Mouse (Mus musculus) adipocyte (in vitro differentiated cells): ENCODE data around the gene Slc39a5.
A peak's percentile ranks its signal among the peaks of the same experiment; 100 is the strongest.

Source experiments
- DNase-seq: peaks from one replicate; pipeline ENCODE4 v3.0.0-alpha.2; 2016; ENCODE audit warnings: low spot score

The Slc39a5 gene

DNA sequence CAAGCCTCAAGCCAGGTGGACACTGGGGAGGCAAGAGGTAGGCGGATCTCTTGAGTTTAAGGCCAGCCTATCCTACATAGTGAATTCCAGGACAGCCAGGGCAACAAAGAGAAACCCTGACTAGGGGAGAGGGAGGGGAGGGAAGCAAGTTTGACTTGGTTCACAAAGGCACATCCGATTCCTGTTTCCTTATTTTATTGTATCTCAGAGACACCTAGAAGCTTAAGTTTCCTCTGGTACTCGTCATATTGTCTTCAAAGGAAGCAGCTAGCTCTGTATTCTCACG lies 9.5 kb upstream of the Slc39a5 start:
- DNase-seq, result no peak

DNA sequence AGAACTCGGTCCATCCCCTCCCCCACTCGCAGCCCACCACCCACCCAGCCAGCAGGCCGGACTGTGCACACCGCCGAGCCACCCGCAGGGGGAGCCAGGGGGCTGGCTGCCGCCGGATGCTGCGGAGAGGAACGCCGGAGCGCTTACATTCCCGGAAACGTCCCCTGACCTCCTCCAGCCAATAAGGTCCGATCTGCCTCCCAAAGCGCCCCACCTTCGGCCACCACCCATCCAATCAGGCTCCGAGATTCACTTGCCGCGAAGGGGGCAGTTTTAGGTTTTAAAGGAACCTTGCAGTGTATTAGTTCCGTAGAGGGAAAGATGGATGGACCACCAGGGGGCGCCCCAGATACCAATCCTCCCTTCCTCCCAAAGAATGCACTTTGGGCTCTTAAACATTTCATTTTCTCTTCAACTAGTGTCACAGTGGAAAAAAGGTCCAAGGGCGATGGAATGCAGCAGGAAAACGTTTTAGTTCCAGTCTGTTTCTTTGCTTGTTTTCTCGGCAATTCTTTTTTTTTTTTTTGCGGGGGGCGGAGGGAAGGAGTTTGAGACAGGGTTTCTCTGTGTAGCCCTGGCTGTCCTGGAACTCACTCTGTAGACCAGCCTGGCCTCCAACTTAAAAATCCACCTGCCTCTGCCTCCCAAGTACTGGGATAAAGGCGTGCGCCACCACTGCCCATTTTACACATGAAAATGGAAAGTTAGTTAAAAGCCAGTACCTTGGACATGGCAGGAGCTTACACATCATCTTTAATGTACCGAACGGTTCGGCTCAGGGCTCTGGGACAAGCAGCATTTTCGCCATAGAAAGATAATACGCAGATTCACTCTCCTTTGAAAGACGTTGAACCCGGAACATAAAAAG lies 8.9 kb upstream of the Slc39a5 start:
- DNase-seq, result peak; percentile 98

DNA sequence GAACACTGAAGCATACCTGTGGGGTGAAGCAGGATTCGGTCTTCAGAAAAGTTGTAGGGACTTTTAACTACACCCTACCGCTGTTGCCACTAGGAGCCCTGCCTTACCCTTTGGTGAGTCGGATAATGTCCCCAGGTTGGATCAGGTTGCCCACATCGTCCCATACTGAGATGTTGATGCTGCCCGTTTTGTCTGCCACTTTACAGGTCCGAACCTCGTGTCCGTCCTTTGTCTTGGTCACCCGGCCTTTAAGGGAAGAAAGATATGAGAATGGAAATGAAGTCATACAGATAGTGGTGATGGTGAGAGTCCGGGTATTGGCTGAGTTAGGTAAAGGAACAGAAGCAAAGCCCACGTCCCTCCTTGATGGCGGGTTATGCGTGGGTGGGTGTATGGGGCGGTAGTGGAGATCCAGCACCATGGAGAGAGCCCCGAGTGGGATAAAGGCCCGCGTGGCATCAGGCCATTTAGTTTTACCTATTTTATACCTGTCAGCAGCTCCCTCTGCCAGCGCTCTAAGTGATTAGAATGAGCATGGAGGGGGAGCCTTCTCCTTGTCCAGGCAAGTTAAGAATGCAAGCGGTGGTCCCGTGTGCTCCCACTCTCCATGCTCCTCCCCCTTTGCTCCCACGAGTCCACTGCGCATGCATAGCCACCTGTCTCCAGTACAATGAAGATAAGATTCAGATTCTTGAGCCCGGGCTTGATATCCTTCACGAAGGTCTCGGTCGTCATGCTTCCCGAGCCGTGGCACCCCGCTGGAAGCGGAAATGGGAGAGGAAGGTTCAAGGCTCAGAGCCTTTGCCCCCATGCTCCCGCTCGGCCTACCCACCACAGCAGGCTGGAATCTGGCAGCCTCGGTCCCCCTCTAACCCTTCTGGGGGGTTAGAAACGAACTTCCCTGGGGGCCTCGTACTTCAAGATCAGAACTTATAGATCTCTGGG lies 7.8 kb upstream of the Slc39a5 start:
- DNase-seq, result no peak

DNA sequence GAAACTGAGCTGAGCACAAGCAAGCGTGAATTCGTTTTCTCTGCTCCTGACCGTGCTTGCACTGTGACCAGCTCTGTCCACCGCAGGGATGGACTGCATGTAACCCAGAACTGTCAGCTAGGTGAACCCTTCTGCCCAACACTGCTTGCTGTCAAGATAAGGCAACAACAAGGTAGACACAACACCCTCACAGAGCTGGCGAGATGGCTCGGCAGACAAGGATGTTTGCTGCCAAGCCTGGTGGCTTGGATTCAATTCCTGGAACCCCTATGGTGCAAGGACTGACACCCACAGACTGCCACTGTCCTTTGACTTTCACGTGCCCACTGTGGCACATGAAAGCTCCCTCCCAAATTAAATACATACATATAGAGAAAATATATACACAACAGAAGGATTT lies 2.9 kb upstream of the Slc39a5 start:
- no peak for DNase-seq

DNA sequence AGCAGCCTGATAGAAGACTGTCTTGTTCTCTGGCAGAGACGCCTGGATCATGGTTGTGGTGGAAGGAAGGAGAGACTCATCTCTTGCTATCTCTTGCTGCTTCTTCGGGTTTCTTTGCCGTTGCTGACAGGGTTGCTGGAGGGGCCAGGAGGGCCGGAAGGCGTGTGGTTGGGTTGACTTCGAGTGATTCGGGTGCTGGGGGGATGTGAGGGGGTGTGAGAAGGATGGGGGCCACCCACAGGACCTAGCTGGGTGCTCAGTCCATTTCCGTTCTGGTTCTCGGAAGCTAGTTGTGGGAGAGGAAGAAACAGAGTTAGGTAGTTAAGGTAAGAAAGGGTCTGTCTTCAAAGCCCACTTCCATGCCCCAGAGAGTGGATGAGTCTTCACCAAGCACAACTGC lies 609 bp upstream of the Slc39a5 start:
- DNase-seq, result no peak

DNA sequence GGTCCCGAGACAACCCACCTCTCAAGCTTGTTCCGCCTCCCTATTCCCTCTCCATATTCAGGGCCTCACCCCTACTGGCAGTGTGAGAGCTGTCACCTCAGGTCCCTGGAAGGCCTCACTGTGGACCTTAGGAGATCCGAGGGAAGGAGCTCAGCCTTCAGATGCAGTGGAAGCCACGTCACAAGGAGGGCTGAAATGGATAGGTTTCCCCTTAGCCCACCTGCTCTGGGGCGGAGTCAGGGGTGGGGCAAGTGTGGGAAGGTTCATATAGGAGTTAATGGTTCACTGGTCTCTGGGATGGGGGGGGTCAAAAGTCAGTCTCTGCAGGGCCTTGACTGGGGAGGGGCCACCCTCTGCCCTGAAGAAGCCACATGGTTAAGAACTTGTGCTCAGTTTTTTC lies 691 bp downstream of the Slc39a5 start:
- no peak for DNase-seq

DNA sequence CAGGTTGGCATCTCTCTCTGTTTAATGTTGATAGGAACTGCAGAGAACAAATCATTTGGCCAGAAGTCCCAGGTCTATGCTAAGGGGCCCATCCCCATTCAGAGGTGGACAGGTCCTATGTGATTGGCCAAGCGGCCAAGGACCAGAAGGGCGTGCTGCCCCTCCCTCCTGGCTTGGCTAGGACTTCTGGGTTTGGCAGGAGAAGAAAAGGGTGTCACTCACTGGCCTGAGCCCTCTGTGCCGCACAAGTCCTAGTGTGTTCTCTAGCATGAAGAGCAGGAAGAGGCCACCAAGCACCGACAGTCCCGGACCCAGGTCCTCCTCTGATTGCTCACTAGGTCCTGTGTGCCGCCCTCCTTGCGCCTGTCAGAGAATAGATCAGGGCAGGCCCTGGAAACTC lies 3.6 kb downstream of the Slc39a5 start:
- DNase-seq, result no peak

DNA sequence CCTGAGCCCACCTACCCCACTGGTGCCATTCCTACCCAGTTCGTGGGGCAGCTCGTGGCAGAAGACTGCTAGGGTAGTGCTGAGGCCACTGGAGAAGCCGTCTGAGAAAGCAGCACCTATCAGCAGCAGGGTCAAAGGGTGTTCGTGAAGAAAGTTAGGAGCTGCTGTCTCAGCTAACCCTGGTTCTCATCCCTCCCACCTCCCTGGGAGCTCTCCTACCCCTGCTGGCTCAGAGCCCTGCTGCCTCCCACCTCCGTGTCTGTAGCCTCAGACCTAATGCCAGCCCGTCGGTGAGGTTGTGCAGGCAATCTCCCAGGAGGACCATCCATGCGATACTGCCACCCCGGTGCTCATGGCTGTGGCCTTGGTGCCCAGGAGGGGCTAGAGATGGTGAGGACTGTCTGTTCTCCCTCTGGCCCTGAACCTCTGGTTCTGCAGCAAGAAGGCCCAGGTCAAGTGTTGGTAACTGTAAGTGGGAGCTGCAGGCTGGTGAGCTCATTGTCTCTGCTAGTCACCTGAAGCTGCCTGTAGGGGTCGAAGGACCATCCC lies 4.2 kb downstream of the Slc39a5 start:
- no peak for DNase-seq

DNA sequence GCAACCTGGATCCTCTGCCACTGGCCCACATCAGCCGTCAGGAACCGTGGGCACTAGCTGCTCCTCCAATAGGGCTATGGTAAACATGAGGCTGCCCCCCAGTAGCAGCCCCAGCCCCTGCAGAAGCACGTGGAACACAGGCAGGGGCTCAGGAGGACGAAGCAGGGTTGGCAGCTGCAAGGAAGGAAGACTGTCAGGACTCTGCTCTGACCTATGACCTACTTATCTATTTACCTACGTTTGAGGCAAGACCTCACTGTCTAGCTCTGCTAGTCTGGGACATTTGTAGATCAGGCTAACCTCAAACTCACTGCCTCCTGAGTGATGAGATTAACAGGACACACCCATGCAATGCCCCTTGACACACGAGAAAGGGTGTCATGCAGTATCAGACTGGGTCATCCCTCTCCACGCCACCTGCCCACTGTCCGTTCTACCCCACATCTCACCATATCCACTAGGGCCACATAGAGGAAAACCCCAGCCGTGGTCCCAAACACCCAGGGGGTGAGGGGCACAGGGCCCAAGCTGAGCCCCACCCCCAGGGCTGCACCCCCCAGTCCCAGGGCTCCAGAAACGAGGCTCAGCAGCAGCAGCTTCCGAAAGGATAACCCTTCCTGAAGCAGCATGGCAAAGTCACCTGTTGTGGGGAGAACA lies 4.9 kb downstream of the Slc39a5 start:
- no peak for DNase-seq

DNA sequence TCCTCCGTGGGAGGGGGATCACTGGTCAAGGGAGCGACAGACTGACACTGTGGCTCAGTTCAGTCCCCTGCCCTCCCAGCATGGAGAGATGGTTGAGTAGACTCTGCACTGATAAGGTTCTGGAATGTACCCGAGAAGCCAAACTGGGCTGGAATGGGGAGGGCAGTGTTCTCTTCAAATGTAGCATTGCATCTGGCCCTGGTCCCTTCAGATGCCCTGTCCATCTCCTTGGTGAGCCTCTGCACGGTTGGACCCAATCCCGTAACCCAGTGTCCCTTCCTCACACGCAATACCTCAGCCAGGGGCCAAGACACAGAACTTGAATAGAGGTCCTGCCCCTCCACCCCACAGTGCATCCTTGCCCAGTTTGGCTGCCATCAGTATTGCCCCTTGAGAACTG lies 9.2 kb downstream of the Slc39a5 start:
- DNase-seq, result no peak

DNA sequence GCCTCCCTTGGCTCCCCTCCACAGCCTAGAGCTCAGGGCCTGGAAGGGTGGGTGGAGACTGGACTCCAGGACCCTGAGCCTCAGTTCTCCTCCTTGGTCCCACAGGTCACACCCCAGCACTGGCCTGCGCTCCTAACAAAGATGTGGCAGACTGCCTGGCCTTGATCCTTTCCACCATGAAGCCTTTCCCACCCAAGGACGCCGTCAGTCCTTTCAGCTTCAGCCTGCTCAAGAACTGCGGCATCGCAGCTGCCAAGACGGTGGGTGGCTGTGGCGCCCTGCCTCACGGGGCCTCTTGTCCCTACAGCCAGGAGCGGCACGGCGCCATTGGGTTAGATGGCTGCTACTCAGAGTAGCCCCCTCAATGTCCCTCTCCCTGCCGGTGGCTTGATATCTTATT lies 10.7 kb downstream of the Slc39a5 start:
- no peak for DNase-seq

DNA sequence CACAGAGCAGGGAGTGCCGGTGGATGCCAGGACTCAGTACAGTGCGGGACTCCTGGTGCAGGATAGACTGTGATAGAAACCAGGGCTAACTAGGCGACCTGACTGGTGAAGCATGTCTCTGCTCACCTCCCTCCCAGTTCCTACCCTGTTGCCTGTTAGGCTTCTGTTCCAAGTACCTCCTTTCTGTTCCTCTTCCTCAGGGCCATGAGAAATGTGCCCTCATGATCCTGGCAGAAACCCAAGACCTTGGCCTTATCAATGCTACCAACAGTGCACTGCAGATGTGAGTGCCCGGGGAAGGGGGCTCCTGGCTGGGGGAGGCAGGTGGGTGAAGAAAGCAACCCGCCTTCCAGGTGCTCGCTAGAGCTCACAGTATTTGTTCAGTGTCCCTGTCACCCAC lies 11.5 kb downstream of the Slc39a5 start:
- DNase-seq, result no peak

DNA sequence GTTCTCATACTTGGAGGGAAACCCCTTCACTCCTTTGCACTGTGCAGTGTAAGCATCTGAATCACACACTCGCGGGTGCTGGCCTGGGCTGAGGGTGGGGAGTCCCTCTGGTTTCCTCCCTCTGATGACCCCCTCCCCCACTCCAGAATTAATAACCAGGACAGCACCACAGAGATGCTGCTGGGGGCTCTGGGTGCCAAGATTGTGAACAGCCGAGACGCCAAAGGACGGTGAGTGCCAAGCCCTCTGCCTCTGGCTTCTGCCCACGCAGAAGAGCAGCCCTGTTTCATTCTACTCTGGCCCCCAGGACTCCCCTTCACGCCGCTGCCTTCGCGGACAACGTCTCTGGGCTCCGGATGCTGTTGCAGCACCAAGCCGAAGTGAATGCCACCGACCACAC lies 12.1 kb downstream of the Slc39a5 start:
- no peak for DNase-seq

DNA sequence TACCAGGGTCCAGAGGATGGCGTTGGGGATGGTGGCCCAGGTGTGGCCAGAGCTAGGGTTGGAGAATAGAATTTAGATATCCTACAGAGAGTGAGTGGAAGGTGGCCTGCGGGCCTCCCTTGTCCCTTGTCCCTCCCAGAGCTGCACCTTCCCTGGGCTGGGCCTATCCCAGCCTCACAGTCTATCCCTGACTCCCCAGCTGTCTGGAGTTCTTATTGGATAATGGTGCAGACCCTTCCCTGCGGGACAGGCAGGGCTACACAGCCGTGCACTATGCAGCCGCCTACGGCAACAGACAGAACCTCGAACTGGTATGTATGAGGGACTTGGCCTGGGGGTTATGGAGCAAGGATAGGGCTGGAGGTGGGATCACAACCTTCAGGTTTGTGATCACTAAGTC lies 15.1 kb downstream of the Slc39a5 start:
- DNase-seq, result no peak

DNA sequence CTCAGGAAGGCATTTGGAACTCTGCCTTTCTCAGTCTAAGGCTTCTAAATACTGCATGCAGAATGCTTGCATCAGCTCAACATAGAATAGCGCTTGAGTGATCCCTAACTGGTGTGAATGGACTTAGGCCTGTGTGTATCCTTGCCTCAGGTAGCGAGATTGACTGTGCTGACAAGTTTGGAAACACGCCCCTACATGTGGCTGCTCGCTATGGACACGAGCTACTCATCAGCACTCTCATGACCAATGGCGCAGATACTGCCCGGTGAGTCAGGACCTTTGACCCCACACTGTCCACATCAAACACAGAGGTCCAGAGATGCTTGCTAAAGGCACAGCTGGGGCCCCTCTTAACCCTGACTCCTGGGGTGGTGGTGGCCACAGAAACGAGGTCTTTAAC lies 18.5 kb downstream of the Slc39a5 start:
- no peak for DNase-seq

DNA sequence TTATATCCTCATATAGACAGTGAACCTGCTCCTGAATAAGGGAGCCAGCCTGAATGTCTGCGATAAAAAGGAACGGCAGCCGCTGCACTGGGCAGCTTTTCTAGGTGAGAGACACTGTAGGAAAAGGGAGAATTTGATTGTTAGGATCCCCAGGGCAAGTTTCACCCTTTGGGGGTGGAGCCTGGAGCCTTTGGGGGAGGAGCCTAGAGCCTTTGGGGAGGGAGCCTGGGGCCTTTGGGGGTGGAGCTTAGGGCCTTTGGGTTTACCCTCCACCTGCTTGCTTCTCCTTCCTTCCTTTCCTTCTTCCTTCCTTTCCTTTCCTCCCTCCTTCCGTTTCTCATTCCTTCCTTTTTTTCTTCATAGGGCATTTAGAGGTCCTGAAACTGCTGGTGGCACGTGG lies 20.5 kb downstream of the Slc39a5 start:
- DNase-seq, result peak; percentile 34

DNA sequence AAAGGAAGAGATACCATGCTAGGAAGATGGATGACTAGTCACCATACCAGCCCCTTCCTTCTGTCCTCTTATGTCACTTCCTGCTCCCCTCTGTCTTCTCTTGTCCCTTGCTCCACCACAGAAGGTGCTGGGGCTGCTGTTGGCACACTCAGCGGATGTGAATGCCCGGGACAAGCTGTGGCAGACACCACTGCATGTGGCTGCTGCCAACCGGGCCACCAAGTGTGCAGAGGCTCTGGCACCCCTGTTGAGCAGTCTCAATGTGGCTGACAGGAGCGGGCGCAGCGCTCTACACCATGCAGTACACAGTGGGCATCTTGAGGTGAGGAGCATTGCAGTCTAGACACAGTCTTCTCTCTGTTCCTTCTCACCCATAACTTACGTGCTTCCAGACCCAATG lies 21.8 kb downstream of the Slc39a5 start:
- no peak for DNase-seq

DNA sequence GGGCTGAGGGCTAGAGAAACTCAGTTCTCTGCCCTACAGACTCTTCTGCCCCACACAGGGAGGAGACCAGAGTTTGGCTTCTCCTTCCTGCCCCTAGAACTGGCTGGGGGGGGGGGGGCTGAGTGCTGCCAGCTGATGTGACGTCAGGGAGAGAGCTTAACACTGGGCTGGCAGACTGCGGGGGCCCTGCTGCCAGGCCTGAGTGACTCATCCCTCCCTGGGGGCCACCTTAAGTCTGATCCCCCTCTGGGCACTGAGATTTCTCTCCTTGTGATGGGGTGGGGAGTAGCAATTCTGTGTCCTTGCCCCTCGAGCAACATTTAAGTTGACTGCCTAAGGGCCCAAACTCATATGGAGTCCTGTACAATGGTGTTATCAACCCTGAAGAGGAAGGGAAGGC lies 22.6 kb downstream of the Slc39a5 start:
- no peak for DNase-seq

DNA sequence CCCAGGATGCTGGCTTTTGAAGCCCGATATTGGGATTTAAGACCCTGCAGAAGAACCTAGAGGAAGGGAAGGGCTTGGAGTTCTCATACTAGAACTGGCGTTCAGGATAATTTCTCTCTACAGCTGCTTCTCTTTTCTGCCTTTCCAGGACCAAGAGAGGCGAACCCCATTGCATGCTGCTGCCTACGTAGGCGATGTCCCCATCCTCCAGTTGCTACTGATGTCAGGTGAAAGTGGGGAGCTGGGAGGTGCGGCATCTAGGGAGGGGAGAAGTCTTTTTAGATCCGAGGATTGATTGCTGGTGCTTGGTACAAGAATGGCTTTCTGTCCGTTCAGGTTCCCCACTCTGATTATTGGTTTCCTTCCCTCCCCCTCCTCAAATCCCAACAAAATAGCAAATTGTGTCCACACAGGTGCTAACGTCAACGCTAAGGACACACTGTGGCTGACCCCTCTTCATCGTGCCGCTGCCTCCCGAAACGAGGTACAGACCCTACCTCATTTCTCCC lies 23.0 kb downstream of the Slc39a5 start:
- DNase-seq, result no peak

DNA sequence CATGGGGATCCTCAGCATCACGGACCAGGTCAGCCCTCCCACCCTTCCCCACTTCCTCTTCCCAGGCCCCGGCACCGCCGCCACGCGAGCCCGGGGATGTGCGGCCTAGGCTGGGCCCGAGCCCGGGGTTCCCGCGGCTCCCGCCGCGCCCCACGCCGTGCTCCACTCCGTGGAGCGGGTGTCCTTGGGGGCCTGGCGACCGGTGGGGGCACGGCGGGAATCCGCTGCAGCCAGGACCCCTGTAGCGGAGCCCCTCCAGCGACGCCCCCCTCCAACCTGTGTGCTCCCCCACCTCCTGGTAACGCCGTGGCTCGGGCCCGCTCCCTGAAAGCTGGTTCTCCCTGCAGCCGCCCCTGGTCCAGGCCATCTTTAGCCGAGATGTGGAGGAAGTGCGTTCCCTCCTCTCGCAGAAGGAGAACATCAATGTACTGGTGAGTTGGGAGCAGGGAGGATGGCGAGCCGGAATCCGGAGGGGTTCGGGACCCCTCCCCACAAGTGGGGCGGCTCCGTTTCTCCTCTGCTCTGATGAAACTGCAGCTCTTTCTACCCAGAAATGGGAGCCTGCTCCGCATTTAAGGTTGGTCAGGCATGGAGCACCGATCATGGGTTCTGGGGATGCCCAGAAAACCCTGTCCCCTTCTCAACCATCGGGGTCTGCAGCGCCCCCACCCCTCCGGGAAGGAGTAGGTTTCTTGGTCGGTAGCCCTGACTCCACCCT lies 23.6 kb downstream of the Slc39a5 start:
- DNase-seq, result peak; percentile 32

DNA sequence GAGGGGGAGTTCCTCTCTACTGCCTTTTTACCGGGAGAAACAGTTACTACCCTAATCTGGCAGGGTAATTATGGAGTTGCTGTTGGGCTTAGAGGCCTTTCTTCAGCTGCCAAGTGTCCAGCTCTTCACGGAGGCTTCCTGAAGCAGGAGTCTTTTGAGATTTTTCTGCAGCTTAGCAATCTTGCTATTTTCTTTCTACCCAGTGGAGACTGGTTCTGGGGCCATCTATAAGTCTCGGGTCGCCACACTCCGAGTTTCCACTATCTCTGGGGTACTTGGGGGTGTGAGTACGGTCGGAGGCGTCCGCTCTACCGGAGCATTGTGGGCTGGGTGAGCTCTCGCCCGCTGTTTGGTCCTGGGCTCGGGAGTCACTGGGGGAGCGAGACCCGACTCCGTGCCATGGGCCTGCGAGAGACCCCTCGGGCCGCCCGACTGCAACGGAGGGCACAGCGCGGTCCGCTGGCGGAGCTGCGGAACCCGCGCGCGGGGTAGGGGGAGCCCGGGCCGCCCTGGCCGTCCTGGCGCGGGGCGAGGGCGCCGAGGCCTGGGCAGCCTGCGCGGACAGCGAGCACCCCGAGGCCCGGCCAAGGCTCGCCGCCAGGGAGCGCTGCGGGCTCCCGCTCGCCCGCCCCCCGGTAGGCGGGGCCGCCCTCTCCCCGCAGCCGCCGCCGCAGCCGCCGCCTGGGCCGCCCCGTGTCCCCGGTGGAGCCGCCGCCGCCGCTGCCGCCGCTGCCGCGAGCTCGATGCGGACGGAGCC lies 24.4 kb downstream of the Slc39a5 start, which contains the start of gene Ankrd52:
Gene Ankrd52 (plus strand): TSS at position 661 of the 757 bp plus-strand sequence.
- peak; percentile 70 for DNase-seq
